Mouse (Mus musculus): Measurements from ENCODE around the gene Fam69b. TPM values are rescaled to one million over a fixed set of nuclear protein-coding genes. Genes with fewer than 3 reads are reported as not detected.

Gene Fam69b
- 75.1 and 77.5 TPM in 2 replicates for polyA plus RNA-seq (2016; fragmentation: Nextera tagmentation; extraction: Ambion mirVana)

DNA sequence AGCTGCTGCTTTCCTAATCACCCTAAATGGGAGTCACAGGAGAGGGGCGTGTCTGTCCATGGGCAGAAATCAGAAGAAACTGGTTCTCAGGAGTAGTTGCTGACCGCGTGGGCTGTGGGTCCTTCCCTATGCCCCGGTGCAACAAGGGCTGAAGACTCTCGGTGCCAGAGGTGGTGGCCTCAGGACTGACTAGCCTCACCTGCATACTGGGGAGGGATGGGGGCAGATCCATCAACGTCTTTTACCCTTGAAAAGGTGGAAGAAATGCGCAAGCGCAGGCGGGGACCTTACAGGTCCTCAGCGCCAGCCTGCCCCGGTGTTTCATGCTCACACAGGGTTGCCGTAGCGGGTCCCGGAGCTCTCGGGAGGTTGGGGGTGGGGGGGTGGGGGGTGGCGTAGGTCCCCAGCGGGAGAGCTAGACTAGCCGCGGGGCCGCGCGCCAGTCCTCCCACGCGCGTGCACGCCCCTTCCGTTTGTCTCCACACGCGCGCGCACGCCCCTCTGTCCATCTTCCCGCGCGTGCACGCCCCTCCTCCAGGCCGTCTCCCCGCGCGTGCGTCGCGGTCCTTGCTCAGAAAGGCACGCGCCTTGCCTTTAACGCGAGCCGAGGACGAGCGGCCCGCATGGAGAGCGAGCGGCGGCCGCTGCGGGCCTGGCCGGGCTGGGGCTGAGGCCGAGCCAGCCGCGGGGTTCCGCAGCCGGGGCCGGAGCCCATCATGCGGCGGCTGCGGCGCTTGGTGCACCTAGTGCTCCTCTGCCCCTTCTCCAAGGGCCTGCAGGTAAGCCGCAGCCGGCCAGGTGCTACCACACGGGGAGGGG lies at the start of gene Fam69b:
Gene Fam69b, plus strand, starts transcription at position 537 of the 819 bp plus-strand sequence.
- under 1% methylated on average over 70 of the region's 70 CpGs for WGBS
- ATAC-seq (ENCODE audit: low FRiP score, low read depth) = peak; percentile 76

DNA sequence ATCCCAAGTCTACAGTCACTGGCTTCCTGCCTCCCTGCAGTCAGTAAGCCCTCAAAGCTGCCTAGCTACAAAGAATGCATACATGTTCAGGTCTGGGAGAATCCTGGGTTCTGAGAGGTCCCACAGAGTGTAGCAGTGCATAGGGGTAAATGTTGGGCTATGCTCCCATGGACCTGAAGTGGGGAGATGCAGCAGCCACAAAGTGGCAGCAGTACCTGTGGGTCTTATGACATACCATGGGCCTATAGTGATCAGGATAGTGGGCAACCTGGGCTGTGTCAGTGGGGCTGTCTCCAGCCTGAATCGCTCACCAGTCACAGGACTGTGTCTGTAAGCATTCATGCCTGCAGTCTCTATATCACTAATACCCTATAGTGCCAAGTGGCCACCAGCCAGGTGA lies 48.5 kb upstream of the Fam69b start, which contains the start of gene Egfl7:
Gene Egfl7, plus strand, starts transcription at position 301 of the 400 bp plus-strand sequence.
- Histone ChIP-seq H3K27ac (replicated peaks) (no peak within 1 kb of the TSS), H3K36me3 (no peaks in the 10 kb centered on the region), H3K4me3 (no peak within 1 kb of the TSS), H3K4me1 (peaks cover 2% of the 10 kb centered on the region; the same call in 1 of the 2 replicates), H3K9ac (replicated peaks) (no peak within 1 kb of the TSS), H3K4me2 (replicated peaks) (no peak within 1 kb of the TSS), H3K27me3 (no peaks in the 10 kb centered on the region), H3K9me3 (no peaks in the 10 kb centered on the region)
- ATAC-seq (ENCODE audit: low FRiP score, low read depth) = no peak
- WGBS = 95% methylated on average over 1 of the region's 1 CpGs

More for the DNA sequence above, at the start of gene Fam69b:
- Histone ChIP-seq H3K9me3 (no peaks in the 10 kb centered on the region), H3K27ac (replicated peaks) (peak within 1 kb of the TSS; percentile 83), H3K27me3 (peaks cover 4% of the 10 kb centered on the region; the same call in 1 of the 2 replicates), H3K36me3 (0 out of 2 replicates have a peak, but pooled peaks cover 4% of the 10 kb centered on the region), H3K4me2 (replicated peaks) (peak within 1 kb of the TSS; percentile 93), H3K4me1 (peaks cover 29% of the 10 kb centered on the region), H3K4me3 (peak within 1 kb of the TSS; percentile 69), H3K9ac (replicated peaks) (peak within 1 kb of the TSS; percentile 95)

GRCm38 (mm10) chr2:26580751-26581150 lies 47.5 kb upstream of the Fam69b start:
- no peak overlapping the region for H3K9ac ChIP-seq (replicated peaks)
- H3K4me3 ChIP-seq = no peak overlapping the region
- no peak for ATAC-seq (ENCODE audit: low FRiP score, low read depth)
- H3K36me3 ChIP-seq = no peaks in the 10 kb centered on the region
- H3K9me3 ChIP-seq = no peaks in the 10 kb centered on the region
- H3K4me1 ChIP-seq = no peaks in the 10 kb centered on the region; the same call in 1 of the 2 replicates
- H3K27ac ChIP-seq (replicated peaks) = no peak overlapping the region
- WGBS = 98% methylated on average over 5 of the region's 5 CpGs
- peaks cover 7% of the 10 kb centered on the region; the same call in 1 of the 2 replicates for H3K27me3 ChIP-seq
- no peak overlapping the region for H3K4me2 ChIP-seq (replicated peaks)

DNA sequence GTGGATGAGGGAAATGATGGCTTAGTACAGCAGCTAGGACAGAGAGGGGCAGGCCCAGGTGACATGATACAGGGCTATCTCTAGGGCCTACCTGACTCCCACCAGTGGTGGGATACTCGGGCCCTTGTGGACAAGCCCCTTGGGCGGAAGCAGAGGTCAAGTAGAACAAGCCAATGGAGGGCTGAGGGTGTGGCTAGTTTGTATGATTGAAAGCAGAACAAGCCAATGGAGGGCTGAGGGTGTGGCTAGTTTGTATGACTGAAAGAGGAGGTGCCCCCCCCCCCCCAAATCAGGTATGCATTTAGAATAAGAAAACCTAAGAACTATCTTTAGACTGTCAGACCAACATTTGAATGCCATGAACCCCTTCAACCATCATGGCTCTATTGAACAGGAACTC lies 46.1 kb upstream of the Fam69b start:
- 59% methylated on average over 2 of the region's 2 CpGs for WGBS
- ATAC-seq (ENCODE audit: low FRiP score, low read depth) = no peak
- H3K27ac ChIP-seq (replicated peaks) = no peak overlapping the region

GRCm38 (mm10) chr2:26582741-26583140 lies 45.5 kb upstream of the Fam69b start:
- no peak overlapping the region for H3K27ac ChIP-seq (replicated peaks)
- H3K36me3 ChIP-seq = no peaks in the 10 kb centered on the region
- no peak overlapping the region for H3K4me3 ChIP-seq
- no peak for ATAC-seq (ENCODE audit: low FRiP score, low read depth)
- H3K27me3 ChIP-seq = peaks cover 7% of the 10 kb centered on the region; the same call in 1 of the 2 replicates
- no peak overlapping the region for H3K9ac ChIP-seq (replicated peaks)
- no peaks in the 10 kb centered on the region for H3K9me3 ChIP-seq
- no peak overlapping the region for H3K4me2 ChIP-seq (replicated peaks)
- peaks cover 10% of the 10 kb centered on the region for H3K4me1 ChIP-seq
- WGBS = 81% methylated on average over 7 of the region's 7 CpGs

More for the DNA sequence above, 46.1 kb upstream of the Fam69b start:
- Histone ChIP-seq H3K4me3 (no peak overlapping the region), H3K4me1 (peaks cover 10% of the 10 kb centered on the region), H3K9ac (replicated peaks) (no peak overlapping the region), H3K9me3 (no peaks in the 10 kb centered on the region), H3K36me3 (no peaks in the 10 kb centered on the region), H3K4me2 (replicated peaks) (no peak overlapping the region), H3K27me3 (peaks cover 7% of the 10 kb centered on the region; the same call in 1 of the 2 replicates)

- Histone ChIP-seq H3K4me3 (no peak overlapping the region), H3K9me3 (no peaks in the 10 kb centered on the region), H3K27me3 (peaks cover 7% of the 10 kb centered on the region; the same call in 1 of the 2 replicates), H3K4me2 (replicated peaks) (no peak overlapping the region), H3K36me3 (no peaks in the 10 kb centered on the region), H3K4me1 (peaks cover 10% of the 10 kb centered on the region), H3K27ac (replicated peaks) (no peak overlapping the region), H3K9ac (replicated peaks) (no peak overlapping the region)
- no peak for ATAC-seq (ENCODE audit: low FRiP score, low read depth)
- WGBS = 80% methylated on average over 11 of the region's 11 CpGs
Measured at GRCm38 (mm10) chr2:26583640-26584039, 44.6 kb upstream of the Fam69b start.

GRCm38 (mm10) chr2:26585713-26586112 lies 42.5 kb upstream of the Fam69b start:
- Histone ChIP-seq H3K4me3 (no peak overlapping the region), H3K9ac (replicated peaks) (no peak overlapping the region), H3K4me1 (peaks cover 10% of the 10 kb centered on the region), H3K4me2 (replicated peaks) (no peak overlapping the region), H3K9me3 (no peaks in the 10 kb centered on the region), H3K36me3 (no peaks in the 10 kb centered on the region), H3K27me3 (peaks cover 7% of the 10 kb centered on the region; the same call in 1 of the 2 replicates), H3K27ac (replicated peaks) (no peak overlapping the region)
- 64% methylated on average over 6 of the region's 6 CpGs for WGBS
- ATAC-seq (ENCODE audit: low FRiP score, low read depth) = no peak

GRCm38 (mm10) chr2:26586294-26587043 lies 41.8 kb upstream of the Fam69b start, which contains the start of gene Gm20532:
Gene Gm20532 (plus strand): TSS chr2:26586639.
- peaks cover 7% of the 10 kb centered on the region; the same call in 1 of the 2 replicates for H3K27me3 ChIP-seq
- under 1% methylated on average over 59 of the region's 65 CpGs for WGBS
- no peak within 1 kb of the TSS; the same call in 1 of the 2 replicates for H3K27ac ChIP-seq (replicated peaks)
- H3K9me3 ChIP-seq = no peaks in the 10 kb centered on the region
- no peaks in the 10 kb centered on the region for H3K36me3 ChIP-seq
- H3K4me2 ChIP-seq (replicated peaks) = peak within 1 kb of the TSS; percentile 73
- peak; percentile 82 for ATAC-seq (ENCODE audit: low FRiP score, low read depth)
- peaks cover 10% of the 10 kb centered on the region for H3K4me1 ChIP-seq
- H3K9ac ChIP-seq (replicated peaks) = peak within 1 kb of the TSS; percentile 63
- peak within 1 kb of the TSS; percentile 59 for H3K4me3 ChIP-seq

DNA sequence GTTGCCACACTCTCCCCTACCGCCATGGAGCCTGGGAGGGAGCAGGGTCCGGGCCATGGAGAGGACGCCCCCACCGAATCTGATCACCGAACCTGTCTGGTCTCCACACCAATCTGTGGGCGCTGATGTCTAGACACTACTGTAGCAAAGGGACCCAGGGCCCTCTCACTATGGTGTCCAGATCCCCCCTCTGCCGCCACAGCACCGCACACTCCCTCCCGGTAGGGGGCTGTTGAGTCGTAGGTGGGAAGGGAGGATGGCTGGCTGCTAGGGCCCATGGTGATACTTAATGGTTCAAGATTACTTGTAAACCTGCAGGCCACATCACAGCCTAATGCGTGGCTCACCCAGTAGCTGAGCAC lies 41.2 kb upstream of the Fam69b start:
- Histone ChIP-seq H3K9me3 (no peaks in the 10 kb centered on the region), H3K27me3 (peaks cover 7% of the 10 kb centered on the region; the same call in 1 of the 2 replicates), H3K27ac (replicated peaks) (no peak overlapping the region; the same call in 1 of the 2 replicates), H3K4me1 (peaks cover 10% of the 10 kb centered on the region), H3K9ac (replicated peaks) (peak overlapping the region; percentile 63), H3K36me3 (no peaks in the 10 kb centered on the region), H3K4me2 (replicated peaks) (peak overlapping the region; percentile 73), H3K4me3 (peak overlapping the region; percentile 59)
- peak; percentile 35; the same call in 1 of the 2 replicates for ATAC-seq (ENCODE audit: low FRiP score, low read depth)
- WGBS = 11% methylated on average over 11 of the region's 11 CpGs

DNA sequence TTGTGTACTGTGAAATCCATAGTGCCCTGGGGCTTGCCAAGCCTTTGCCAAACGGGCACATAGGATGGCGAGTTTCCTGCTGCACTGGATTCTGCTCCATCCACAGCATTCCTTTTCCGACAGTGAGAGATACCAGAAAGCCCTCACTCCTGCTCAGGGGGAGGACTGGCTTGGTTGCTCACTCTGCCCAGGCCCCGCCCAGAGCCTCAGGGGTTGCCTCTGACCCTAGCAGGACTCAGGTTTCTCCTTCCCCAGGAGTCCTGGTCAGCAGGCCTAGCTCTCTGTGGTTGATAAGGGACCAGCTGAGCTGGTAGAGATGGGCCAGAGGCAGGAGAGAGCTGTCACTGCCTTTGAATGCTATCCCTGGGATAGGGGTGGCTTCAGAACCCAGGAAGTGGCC lies 39.7 kb upstream of the Fam69b start:
- Histone ChIP-seq H3K4me2 (replicated peaks) (no peak overlapping the region), H3K36me3 (no peaks in the 10 kb centered on the region), H3K9me3 (no peaks in the 10 kb centered on the region), H3K4me1 (peaks cover 10% of the 10 kb centered on the region), H3K27me3 (peaks cover 7% of the 10 kb centered on the region; the same call in 1 of the 2 replicates), H3K4me3 (no peak overlapping the region), H3K9ac (replicated peaks) (no peak overlapping the region), H3K27ac (replicated peaks) (no peak overlapping the region)
- WGBS = 59% methylated on average over 4 of the region's 4 CpGs
- no peak for ATAC-seq (ENCODE audit: low FRiP score, low read depth)

GRCm38 (mm10) chr2:26589284-26589683 lies 39.0 kb upstream of the Fam69b start:
- no peaks in the 10 kb centered on the region for H3K36me3 ChIP-seq
- no peak overlapping the region for H3K4me3 ChIP-seq
- 91% methylated on average over 10 of the region's 10 CpGs for WGBS
- no peak overlapping the region for H3K4me2 ChIP-seq (replicated peaks)
- H3K4me1 ChIP-seq = peaks cover 10% of the 10 kb centered on the region
- no peak overlapping the region for H3K9ac ChIP-seq (replicated peaks)
- H3K9me3 ChIP-seq = no peaks in the 10 kb centered on the region
- no peak overlapping the region for H3K27ac ChIP-seq (replicated peaks)
- peaks cover 7% of the 10 kb centered on the region; the same call in 1 of the 2 replicates for H3K27me3 ChIP-seq
- ATAC-seq (ENCODE audit: low FRiP score, low read depth) = no peak
